Mouse (Mus musculus): ENCODE measurements at regions not wholly inside any gene's neighbourhood (a gene's known extent, or its start where the extent isn't known, plus 50 kb on each side); places are given as distances from the start of the nearest gene placed in this dataset.

DNA sequence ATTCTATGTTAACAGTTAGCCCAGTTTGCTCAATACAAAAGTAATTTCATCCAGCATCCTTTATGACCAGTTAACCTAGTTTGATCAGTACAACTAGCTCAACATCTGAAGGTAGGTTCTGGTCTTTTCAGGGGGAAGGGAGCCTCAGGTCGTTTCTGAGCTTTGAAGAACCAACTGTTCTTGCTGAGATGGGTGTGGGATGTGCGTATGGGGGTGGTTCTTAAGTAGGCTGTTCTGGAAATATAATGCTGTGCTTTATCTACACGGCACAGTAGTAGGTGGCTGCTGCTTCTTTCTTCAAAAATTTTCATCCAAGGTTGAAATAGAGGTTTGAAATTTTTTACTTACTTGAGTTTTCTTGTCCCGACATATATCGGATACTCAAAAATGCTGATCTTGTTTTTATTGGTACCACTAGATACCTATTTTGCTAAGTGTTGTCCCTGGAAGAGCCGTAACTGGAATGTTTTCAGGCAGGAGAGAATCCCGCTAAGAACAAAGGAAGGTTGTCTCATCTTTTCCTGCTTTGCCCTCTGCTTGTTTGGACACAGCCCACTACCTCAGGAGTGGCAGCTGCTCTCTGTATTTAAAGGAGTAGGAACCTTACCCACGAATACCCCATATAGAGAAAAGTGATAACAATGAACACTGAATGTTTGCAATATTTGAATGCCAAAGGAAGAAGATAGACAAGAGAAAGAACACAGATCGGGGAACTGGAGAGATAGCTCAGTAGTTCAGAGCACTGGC lies 275.5 kb downstream of the Cdh10 start:
- DNase-seq = no peak

- no peak for DNase-seq
Measured at GRCm38 (mm10) chr15:19114951-19115350, 296.2 kb downstream of the Cdh10 start.

DNA sequence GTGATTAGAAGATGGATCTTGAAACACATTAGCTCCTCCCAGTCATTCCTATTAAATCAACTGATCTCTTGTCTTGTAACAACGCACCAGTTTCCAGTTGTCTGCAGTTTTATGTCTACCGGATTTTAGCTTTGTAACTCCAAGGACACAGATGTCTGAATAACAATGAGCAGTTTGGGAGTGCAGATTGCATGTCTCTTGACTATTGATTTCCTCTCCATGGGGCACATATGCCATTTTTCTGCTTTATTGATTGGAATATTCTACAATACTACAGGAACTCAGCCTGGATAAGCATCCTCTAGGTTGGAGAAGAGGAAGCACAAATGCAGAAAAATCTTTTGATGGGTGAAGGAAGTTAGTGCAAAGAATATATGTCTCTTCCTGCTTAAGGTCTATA lies 300.2 kb downstream of the Cdh10 start:
- DNase-seq = no peak

- DNase-seq = no peak
Measured at GRCm38 (mm10) chr15:19127454-19127853, 308.7 kb downstream of the Cdh10 start.

DNA sequence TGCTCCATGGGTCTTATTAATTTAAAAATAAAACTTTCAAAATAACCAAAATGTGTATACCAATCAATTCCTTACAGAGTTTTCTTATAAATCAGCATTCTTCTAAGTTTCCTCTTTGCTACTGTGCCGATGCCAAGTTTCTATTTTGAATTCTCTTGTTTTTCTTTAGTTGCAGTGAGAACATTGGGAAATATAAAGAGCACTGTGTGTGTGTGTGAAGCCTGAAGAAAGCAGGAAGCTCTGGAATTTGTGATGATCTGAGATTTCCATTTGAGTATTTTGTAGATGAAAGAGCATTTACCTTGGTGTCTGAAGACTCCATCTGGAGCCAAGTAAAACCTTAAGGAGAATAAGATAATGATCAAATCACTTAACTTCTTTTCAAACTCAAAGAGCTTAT lies 310.6 kb downstream of the Cdh10 start:
- DNase-seq = no peak

GRCm38 (mm10) chr15:19153682-19154081 lies 334.9 kb downstream of the Cdh10 start:
- DNase-seq = no peak

- DNase-seq = peak; percentile 18
Measured at GRCm38 (mm10) chr15:19162119-19162888, 343.6 kb downstream of the Cdh10 start.

DNA sequence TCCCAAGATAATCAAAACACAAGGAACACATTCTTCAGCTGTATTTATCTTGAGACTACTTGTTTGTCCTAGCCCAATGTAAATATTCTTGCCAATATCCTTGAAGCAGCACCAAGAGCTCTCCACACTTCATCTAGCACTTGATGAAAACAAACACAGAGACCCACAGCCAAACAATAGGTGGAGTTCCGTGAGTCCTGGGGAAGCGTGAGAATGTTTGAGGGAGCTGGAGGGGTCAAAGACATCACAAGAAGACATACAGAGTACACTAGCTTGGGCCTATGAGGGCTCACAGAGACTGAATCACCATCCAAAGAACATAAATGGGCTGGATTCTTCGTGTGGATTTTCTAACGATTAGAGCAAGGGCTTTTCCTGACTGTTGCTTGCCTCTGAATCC lies 356.7 kb downstream of the Cdh10 start:
- DNase-seq = no peak

Measured in cerebellum, adult 11-12 months (tissue).